Mouse (Mus musculus): ENCODE results near the gene Atxn2l. TPM values are rescaled to one million over a fixed set of nuclear protein-coding genes. Genes with fewer than 3 reads are reported as not detected.

The Atxn2l gene
- polyA plus RNA-seq, 1 experiment from 2014 or later = 38.8 TPM

GRCm38 (mm10) chr7:126463004-126463403 lies 40.2 kb downstream of the Atxn2l start, which contains the start of gene Atp2a1:
TSS of gene Atp2a1 (minus strand) at chr7:126463108.
- H3K4me2 ChIP-seq (ENCODE audit: low read length) = no peak within 1 kb of the TSS
- peaks cover 36 to 37% of the 10 kb centered on the region in 2 experiments for H3K4me1 ChIP-seq (ENCODE audit: control insufficient read depth in 2 of 2, insufficient read depth in 2 of 2, low read length in 2 of 2)
- no peaks in the 10 kb centered on the region for H3K27me3 ChIP-seq (ENCODE audit: control insufficient read depth, insufficient read depth, low read length)
- no peaks in the 10 kb centered on the region for H3K9me3 ChIP-seq (ENCODE audit: control insufficient read depth, low read length)
- no peak within 1 kb of the TSS for H3K9ac ChIP-seq (ENCODE audit: low read length)
- no peak within 1 kb of the TSS for H3K4me3 ChIP-seq (ENCODE audit: control insufficient read depth in 1 of 2, insufficient read depth in 1 of 2, low read depth in 1 of 2, low read length in 2 of 2)
- peaks cover 20% of the 10 kb centered on the region for H3K36me3 ChIP-seq (ENCODE audit: control insufficient read depth, insufficient read depth, low read length)
- ATAC-seq (ENCODE audit: insufficient number of reproducible peaks, insufficient read depth, low FRiP score, low read depth) = no peak
- WGBS = 47% methylated on average over 5 of the region's 5 CpGs
- H3K27ac ChIP-seq (replicated peaks in 1 of 2; ENCODE audit: control insufficient read depth in 1 of 2, insufficient read depth in 1 of 2, low read depth in 2 of 2, low read length in 2 of 2) = no peak within 1 kb of the TSS

GRCm38 (mm10) chr7:126461626-126462025 lies 41.6 kb downstream of the Atxn2l start:
- Histone ChIP-seq H3K9me3 (ENCODE audit: control insufficient read depth, low read length) (no peaks in the 10 kb centered on the region), H3K36me3 (ENCODE audit: control insufficient read depth, insufficient read depth, low read length) (peaks cover 6% of the 10 kb centered on the region), H3K27me3 (ENCODE audit: control insufficient read depth, insufficient read depth, low read length) (no peaks in the 10 kb centered on the region), H3K27ac (replicated peaks in 1 of 2; ENCODE audit: control insufficient read depth in 1 of 2, insufficient read depth in 1 of 2, low read depth in 2 of 2, low read length in 2 of 2) (no peak overlapping the region), H3K9ac (ENCODE audit: low read length) (no peak overlapping the region), H3K4me2 (ENCODE audit: low read length) (no peak overlapping the region), H3K4me3 (ENCODE audit: control insufficient read depth in 1 of 2, insufficient read depth in 1 of 2, low read depth in 1 of 2, low read length in 2 of 2) (no peak overlapping the region), H3K4me1 (ENCODE audit: control insufficient read depth in 2 of 2, insufficient read depth in 2 of 2, low read length in 2 of 2) (peaks cover 36 to 37% of the 10 kb centered on the region in 2 experiments)
- 70% methylated on average over 3 of the region's 3 CpGs for WGBS
- ATAC-seq (ENCODE audit: insufficient number of reproducible peaks, insufficient read depth, low FRiP score, low read depth) = no peak

- no peak overlapping the region for H3K4me2 ChIP-seq (ENCODE audit: low read length)
- H3K27ac ChIP-seq (replicated peaks in 1 of 2; ENCODE audit: control insufficient read depth in 1 of 2, insufficient read depth in 1 of 2, low read depth in 2 of 2, low read length in 2 of 2) = no peak overlapping the region
- WGBS = 63% methylated on average over 10 of the region's 10 CpGs
- peaks cover 29 to 32% of the 10 kb centered on the region in 2 experiments for H3K4me1 ChIP-seq (ENCODE audit: control insufficient read depth in 2 of 2, insufficient read depth in 2 of 2, low read length in 2 of 2)
- no peak overlapping the region for H3K4me3 ChIP-seq (ENCODE audit: control insufficient read depth in 1 of 2, insufficient read depth in 1 of 2, low read depth in 1 of 2, low read length in 2 of 2)
- H3K27me3 ChIP-seq (ENCODE audit: control insufficient read depth, insufficient read depth, low read length) = no peaks in the 10 kb centered on the region
- ATAC-seq (ENCODE audit: insufficient number of reproducible peaks, insufficient read depth, low FRiP score, low read depth) = no peak
- H3K36me3 ChIP-seq (ENCODE audit: control insufficient read depth, insufficient read depth, low read length) = no peaks in the 10 kb centered on the region
- H3K9me3 ChIP-seq (ENCODE audit: control insufficient read depth, low read length) = no peaks in the 10 kb centered on the region
- no peak overlapping the region for H3K9ac ChIP-seq (ENCODE audit: low read length)
These were observed 42.4 kb downstream of the Atxn2l start for GRCm38 (mm10) chr7:126460623-126461399.

- H3K27ac ChIP-seq (replicated peaks in 1 of 2; ENCODE audit: control insufficient read depth in 1 of 2, insufficient read depth in 1 of 2, low read depth in 2 of 2, low read length in 2 of 2) = no peak overlapping the region
- no peak overlapping the region for H3K4me3 ChIP-seq (ENCODE audit: control insufficient read depth in 1 of 2, insufficient read depth in 1 of 2, low read depth in 1 of 2, low read length in 2 of 2)
- no peaks in the 10 kb centered on the region for H3K27me3 ChIP-seq (ENCODE audit: control insufficient read depth, insufficient read depth, low read length)
- H3K4me2 ChIP-seq (ENCODE audit: low read length) = no peak overlapping the region
- no peak for ATAC-seq (ENCODE audit: insufficient number of reproducible peaks, insufficient read depth, low FRiP score, low read depth)
- H3K4me1 ChIP-seq (ENCODE audit: control insufficient read depth in 2 of 2, insufficient read depth in 2 of 2, low read length in 2 of 2) = peaks cover 12 to 14% of the 10 kb centered on the region in 2 experiments
- H3K36me3 ChIP-seq (ENCODE audit: control insufficient read depth, insufficient read depth, low read length) = no peaks in the 10 kb centered on the region
- no peak overlapping the region for H3K9ac ChIP-seq (ENCODE audit: low read length)
- 65% methylated on average over 11 of the region's 11 CpGs for WGBS
- no peaks in the 10 kb centered on the region for H3K9me3 ChIP-seq (ENCODE audit: control insufficient read depth, low read length)
These were observed 44.2 kb downstream of the Atxn2l start for GRCm38 (mm10) chr7:126458844-126459618.

GRCm38 (mm10) chr7:126458225-126458624 lies 45.0 kb downstream of the Atxn2l start:
- Histone ChIP-seq H3K4me1 (ENCODE audit: control insufficient read depth in 2 of 2, insufficient read depth in 2 of 2, low read length in 2 of 2) (peaks cover 12 to 13% of the 10 kb centered on the region in 2 experiments), H3K4me2 (ENCODE audit: low read length) (no peak overlapping the region), H3K27ac (replicated peaks in 1 of 2; ENCODE audit: control insufficient read depth in 1 of 2, insufficient read depth in 1 of 2, low read depth in 2 of 2, low read length in 2 of 2) (no peak overlapping the region), H3K9me3 (ENCODE audit: control insufficient read depth, low read length) (no peaks in the 10 kb centered on the region), H3K36me3 (ENCODE audit: control insufficient read depth, insufficient read depth, low read length) (no peaks in the 10 kb centered on the region), H3K27me3 (ENCODE audit: control insufficient read depth, insufficient read depth, low read length) (no peaks in the 10 kb centered on the region), H3K9ac (ENCODE audit: low read length) (no peak overlapping the region), H3K4me3 (ENCODE audit: control insufficient read depth in 1 of 2, insufficient read depth in 1 of 2, low read depth in 1 of 2, low read length in 2 of 2) (no peak overlapping the region)
- ATAC-seq (ENCODE audit: insufficient number of reproducible peaks, insufficient read depth, low FRiP score, low read depth) = no peak
- WGBS = 71% methylated on average over 5 of the region's 5 CpGs

- H3K27ac ChIP-seq (replicated peaks in 1 of 2; ENCODE audit: control insufficient read depth in 1 of 2, insufficient read depth in 1 of 2, low read depth in 2 of 2, low read length in 2 of 2) = no peak overlapping the region
- no peak for ATAC-seq (ENCODE audit: insufficient number of reproducible peaks, insufficient read depth, low FRiP score, low read depth)
- no peaks in the 10 kb centered on the region for H3K9me3 ChIP-seq (ENCODE audit: control insufficient read depth, low read length)
- no peaks in the 10 kb centered on the region for H3K36me3 ChIP-seq (ENCODE audit: control insufficient read depth, insufficient read depth, low read length)
- peaks cover 10 to 11% of the 10 kb centered on the region in 2 experiments for H3K4me1 ChIP-seq (ENCODE audit: control insufficient read depth in 2 of 2, insufficient read depth in 2 of 2, low read length in 2 of 2)
- H3K27me3 ChIP-seq (ENCODE audit: control insufficient read depth, insufficient read depth, low read length) = no peaks in the 10 kb centered on the region
- no peak overlapping the region for H3K9ac ChIP-seq (ENCODE audit: low read length)
- 71% methylated on average over 17 of the region's 17 CpGs for WGBS
- H3K4me2 ChIP-seq (ENCODE audit: low read length) = no peak overlapping the region
- no peak overlapping the region for H3K4me3 ChIP-seq (ENCODE audit: control insufficient read depth in 1 of 2, insufficient read depth in 1 of 2, low read depth in 1 of 2, low read length in 2 of 2)
These were observed 46.6 kb downstream of the Atxn2l start for GRCm38 (mm10) chr7:126456382-126457266.

GRCm38 (mm10) chr7:126455242-126455641 lies 48.0 kb downstream of the Atxn2l start:
- no peaks in the 10 kb centered on the region for H3K27me3 ChIP-seq (ENCODE audit: control insufficient read depth, insufficient read depth, low read length)
- no peak overlapping the region for H3K27ac ChIP-seq (replicated peaks in 1 of 2; ENCODE audit: control insufficient read depth in 1 of 2, insufficient read depth in 1 of 2, low read depth in 2 of 2, low read length in 2 of 2)
- no peaks in the 10 kb centered on the region for H3K9me3 ChIP-seq (ENCODE audit: control insufficient read depth, low read length)
- no peak overlapping the region for H3K4me2 ChIP-seq (ENCODE audit: low read length)
- H3K4me1 ChIP-seq (ENCODE audit: control insufficient read depth in 2 of 2, insufficient read depth in 2 of 2, low read length in 2 of 2) = peaks cover 10 to 11% of the 10 kb centered on the region in 2 experiments
- 77% methylated on average over 2 of the region's 2 CpGs for WGBS
- no peak for ATAC-seq (ENCODE audit: insufficient number of reproducible peaks, insufficient read depth, low FRiP score, low read depth)
- no peaks in the 10 kb centered on the region for H3K36me3 ChIP-seq (ENCODE audit: control insufficient read depth, insufficient read depth, low read length)
- no peak overlapping the region for H3K9ac ChIP-seq (ENCODE audit: low read length)
- H3K4me3 ChIP-seq (ENCODE audit: control insufficient read depth in 1 of 2, insufficient read depth in 1 of 2, low read depth in 1 of 2, low read length in 2 of 2) = no peak overlapping the region
